Mouse (Mus musculus): ENCODE data around the gene Cel.

Gene Cel
- long read RNA-seq, experiment 1 = 0 reads
- long read RNA-seq, experiment 2 = 0 reads

DNA sequence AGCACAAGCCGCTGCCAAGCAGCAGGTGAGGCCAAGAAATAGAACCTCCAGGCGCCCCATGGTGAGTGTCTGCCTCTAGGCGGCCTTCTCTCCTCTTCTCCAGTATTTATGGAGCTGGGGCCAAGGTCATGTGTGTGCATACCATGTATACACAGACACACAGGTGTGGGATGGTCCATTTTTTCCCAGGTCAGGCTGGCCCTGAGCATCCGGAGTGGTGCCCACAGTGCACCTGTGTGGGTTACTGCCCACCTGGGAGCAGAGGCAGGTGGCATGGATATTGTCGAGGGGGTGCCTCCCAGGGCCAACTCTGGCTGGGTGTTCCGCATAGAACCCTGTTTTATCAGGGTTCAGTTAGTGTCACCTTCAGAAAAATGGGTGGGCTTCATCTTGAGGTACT, at the start of gene Cel:
TSS of gene Cel (minus strand) at position 101 of the 400 bp plus-strand sequence.
- intact Hi-C loops (cut with DNase I) = no loop called here

GRCm38 (mm10) chr2:28612436-28613063, 49.3 kb upstream of the Cel start:
- intact Hi-C loops (cut with DNase I) = no loop called here

DNA sequence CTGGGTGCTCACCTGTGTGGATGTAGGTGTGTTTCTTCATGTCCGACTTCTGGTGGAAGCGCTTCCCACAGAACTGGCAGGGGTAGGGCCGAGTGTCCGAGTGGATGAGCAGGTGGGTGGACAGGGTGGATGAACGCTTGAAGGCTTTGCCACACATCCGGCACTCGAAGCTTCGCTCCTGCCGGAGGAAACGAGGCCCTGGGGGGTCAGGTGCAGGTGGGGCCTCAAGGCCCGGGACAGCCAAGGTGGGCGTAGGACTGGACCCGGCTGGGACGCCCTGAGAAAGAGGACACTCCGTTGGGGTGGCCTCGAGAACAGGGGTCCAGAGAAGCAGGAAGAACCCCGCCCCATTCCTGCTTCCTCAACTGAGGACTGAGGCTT, 48.2 kb upstream of the Cel start:
- intact Hi-C loops (cut with DNase I) = no loop called here

DNA sequence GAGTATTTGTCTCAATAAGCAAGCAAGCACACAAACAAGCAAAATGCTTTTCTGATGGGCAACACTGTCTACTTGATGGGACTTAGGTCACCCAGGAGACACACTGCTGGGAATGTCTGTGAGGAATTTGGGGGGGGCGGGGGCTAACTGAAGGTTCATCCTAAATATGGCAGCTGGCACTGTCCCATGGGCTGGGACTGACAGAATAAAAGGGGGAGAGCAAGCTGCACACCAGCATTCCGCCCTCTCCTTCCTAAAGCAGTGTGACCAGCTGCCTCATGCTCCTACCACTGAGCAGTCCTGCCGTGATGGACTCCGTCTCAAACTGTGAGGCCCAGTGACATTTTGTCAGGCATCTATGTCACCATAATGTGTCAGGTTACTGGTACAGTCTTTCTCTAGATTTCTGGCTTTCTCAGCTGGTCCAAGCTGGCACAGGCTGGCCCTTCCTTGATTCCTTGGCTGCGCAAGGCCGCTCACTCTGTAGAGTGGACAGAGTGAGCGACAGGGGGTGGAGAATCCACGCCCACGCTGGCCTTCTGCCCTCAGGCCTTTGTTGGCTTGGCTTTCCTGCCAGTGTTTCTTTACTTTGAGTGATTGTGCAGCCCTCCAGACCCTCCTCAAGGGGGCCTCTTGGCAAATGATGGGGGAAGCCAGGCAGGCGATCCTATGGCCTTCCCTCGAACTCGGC, 47.7 kb upstream of the Cel start:
- intact Hi-C loops (cut with DNase I) = no loop called here

GRCm38 (mm10) chr2:28609851-28610250, 46.6 kb upstream of the Cel start:
- intact Hi-C loops (cut with DNase I) = no loop called here

GRCm38 (mm10) chr2:28607341-28608165, 44.4 kb upstream of the Cel start:
- intact Hi-C loops (cut with DNase I) = no loop called here

DNA sequence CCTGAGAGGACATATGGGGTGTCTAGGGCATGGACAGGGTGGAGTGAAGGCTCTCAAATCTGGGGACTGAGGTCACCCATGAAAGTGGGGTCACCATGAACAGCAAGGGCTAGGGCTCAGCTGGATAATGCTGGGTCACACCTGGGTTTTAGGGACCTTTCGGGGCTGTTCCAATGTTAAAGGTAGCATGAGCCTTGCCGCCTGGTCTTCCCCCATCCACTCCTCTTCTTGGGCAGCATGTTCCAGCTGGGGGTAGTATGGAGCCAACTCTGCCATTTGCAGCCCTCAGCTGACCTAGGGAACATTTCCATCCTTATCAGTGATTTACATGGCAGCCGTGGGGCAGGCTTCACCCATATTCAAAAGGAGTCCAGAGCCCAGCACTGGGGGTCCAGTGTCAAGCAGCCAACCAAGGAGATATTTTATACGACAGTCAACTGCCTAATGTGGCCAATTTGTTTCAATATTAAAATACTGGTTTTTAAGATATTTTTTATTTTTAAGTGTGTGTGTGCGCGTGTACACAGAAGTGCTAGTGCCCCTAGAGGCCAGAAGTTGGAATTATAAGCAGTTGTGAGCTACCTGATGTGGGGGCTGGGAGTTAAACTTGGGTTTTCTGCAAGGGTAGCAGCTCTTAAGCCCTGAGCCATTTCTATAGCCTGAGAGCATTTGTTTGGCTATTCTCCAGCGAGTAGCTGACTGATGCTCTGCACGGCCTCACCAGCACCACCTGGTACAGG, 43.6 kb upstream of the Cel start:
- intact Hi-C loops (cut with DNase I) = no loop called here

- intact Hi-C loops (cut with DNase I) = no loop called here
Measured at GRCm38 (mm10) chr2:28605789-28606541, 42.8 kb upstream of the Cel start.

- intact Hi-C loops (cut with DNase I) = no loop called here
Measured at GRCm38 (mm10) chr2:28603542-28603941, 40.3 kb upstream of the Cel start.

GRCm38 (mm10) chr2:28601720-28602590, 38.8 kb upstream of the Cel start:
- intact Hi-C loops (cut with DNase I) = no loop called here

DNA sequence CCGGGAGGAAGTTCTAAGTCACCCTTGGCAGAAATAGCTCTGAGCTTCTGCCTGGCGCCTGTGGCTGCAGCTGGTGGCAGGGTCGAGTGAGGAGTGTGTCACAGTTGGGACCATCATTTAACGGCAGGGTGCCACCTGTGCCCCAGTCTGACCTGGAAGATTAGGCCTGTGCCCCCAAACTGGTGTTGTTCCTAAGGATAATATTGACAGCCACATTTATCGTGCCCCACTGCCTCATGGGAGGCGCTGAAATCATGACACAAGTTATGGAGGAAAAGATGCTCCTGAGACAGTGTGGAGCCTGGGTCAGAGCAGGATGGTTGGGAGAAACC, 36.3 kb upstream of the Cel start:
- intact Hi-C loops (cut with DNase I) = no loop called here

- intact Hi-C loops (cut with DNase I) = no loop called here
Measured at GRCm38 (mm10) chr2:28598692-28599568, 35.7 kb upstream of the Cel start.

DNA sequence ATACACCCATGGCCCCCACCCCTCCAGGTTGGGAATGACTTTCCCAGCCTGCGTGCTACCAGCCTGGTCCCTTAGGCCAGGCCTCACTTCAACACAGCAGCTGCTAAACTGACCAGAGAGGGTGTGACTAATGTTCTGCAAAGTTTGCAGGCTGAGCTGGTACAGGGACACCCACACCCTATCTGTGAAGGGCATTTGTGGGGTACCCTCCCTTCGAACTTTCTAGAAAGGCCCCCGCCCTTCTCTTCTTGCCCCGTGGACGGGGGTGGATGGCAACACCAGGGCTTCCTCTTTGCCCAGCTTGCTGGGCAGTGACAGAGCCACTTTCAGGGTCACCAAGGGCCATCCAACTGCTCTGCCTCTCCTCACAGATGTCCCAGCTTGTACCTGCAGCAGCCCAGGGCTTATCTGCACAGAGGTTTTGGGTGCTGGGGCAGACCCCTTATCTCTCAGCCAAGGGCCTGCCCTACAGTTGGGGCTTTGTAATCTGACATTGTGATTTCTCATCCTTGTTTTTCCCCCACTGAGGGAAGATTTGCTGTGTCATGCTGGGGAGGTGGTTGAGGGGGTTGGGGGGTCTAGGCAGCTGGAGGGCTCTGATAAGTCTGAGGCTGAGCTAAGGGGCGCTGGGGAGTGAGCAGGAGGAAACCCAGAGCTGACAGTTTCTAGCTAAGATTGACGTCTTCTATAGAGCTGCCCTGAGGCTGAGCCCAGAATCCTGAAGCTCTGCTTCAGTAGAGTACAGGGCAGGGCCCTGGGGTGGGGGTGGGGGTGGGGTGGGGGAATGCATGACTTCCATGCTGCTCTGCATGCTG, 34.7 kb upstream of the Cel start:
- intact Hi-C loops (cut with DNase I) = no loop called here

DNA sequence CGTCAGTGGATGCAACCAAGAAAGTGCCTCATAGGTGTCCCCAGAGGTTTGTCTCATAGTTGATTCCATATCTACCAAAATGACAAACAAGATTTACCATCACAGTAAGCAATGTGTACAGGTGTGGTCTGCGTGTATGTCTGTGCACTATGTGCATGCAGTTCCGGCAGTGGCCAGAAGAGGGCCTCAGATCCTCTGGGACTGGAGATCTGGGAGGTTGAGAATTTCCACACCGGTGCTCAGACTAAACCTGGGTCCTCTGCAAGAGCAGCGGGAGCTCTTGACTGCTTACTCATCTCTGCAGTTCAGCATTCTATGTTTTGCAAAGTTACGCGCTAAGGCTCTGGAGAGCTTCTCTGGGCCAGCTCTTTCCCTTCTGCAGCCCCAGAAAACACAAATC, 33.8 kb upstream of the Cel start:
- intact Hi-C loops (cut with DNase I) = no loop called here

DNA sequence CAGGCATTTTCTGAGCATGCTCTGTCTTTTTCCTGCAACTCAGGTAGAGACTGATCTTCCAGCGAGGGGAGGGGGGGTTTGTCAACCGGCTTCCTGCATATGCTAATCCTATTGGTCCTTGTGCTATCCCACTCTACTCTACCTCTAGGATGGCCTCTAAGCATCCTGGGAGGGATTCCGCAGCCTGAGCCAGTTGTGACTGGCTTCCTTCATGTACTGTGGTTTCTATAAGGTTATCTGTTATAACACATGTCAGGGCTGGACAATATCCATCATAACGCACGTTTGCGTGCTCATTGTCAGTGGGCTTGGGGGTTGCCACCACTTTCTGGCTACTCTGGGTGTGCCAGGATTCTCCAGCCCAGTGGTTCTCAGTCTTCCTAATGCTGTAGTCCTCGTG, 32.8 kb upstream of the Cel start:
- intact Hi-C loops (cut with DNase I) = no loop called here

DNA sequence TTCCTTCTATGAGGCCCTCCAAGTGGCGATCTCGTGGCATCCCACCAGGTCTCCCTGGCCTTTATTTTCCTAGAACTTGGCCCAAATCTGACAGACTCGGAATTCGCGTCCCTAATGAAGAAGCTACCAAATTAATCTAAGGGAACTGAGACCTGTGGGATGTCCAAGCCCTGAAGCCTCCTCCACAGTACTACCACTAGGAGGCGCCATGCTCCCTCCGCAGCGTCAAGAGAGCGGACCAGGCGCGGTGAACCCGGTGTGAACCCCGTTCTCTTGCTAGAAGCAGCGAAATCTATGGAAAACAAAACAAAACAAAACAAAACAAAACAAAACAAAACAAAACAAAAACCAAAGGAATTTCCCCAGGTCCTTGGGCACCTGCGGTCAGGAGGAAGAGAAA, 29.6 kb upstream of the Cel start:
- intact Hi-C loops (cut with DNase I) = loop anchor here (2.0 kb wide), 1 partner anchor 30 kb away; no protein-coding TSS in a partner anchor

DNA sequence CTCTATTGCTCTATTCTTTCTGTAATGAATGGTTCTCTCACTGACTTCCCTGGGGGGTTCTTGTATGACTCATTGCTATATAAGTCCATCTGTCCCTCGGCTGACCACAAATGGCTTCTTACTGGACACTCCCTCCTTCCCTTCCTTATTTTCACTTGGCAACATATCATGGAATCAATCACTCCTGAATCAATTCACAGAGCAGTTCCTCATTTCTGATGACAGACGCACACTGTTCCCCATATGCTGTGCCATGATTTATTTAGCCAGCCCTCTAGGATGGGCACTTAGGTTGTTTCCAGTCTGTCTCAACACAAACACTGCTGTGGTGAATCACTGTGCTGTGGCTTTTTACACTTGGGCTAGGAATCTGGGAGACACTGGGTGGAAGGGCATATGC, 28.3 kb upstream of the Cel start:
- intact Hi-C loops (cut with DNase I) = no loop called here

GRCm38 (mm10) chr2:28588574-28588973, 25.4 kb upstream of the Cel start:
- intact Hi-C loops (cut with DNase I) = no loop called here
